Mouse (Mus musculus) heart, adult 2 months (tissue): ENCODE results near the gene Hps6. TPM values are rescaled to one million over a fixed set of nuclear protein-coding genes. Genes with fewer than 3 reads are reported as not detected.
"Not testable (repeated sequence)": the region's sequence is repeated elsewhere in the genome, so short reads cannot be mapped to it uniquely, and the experiment has no call there.

Experiments
- DNase-seq, 2 experiments: peaks; one replicate each; pipeline ENCODE4 v3.0.0; 2021
- H3K27ac ChIP-seq: fragments of 200-600 bp; 2 replicates; pipeline ENCODE4 v1.8.1; 2022
- H3K27me3 ChIP-seq: fragments of 200-500 bp; 2 replicates; pipeline ENCODE4 v1.6.1; 2012; ENCODE audit warnings: mild to moderate bottlenecking, low read length, inconsistent platforms, mixed read lengths; ENCODE audit not compliant: control insufficient read depth, insufficient read depth
- H3K36me3 ChIP-seq: fragments of 200-500 bp; 2 replicates; pipeline ENCODE4 v1.6.1; 2012; ENCODE audit warnings: low read length, inconsistent platforms; ENCODE audit not compliant: control insufficient read depth, insufficient read depth
- H3K4me1 ChIP-seq: fragments of 200-500 bp; 2 replicates; pipeline ENCODE4 v1.6.1; 2011; ENCODE audit warnings: low read length; ENCODE audit not compliant: control insufficient read depth, insufficient read depth
- H3K4me3 ChIP-seq: fragments of 200-600 bp; 2 replicates; pipeline ENCODE4 v1.8.1; 2022
- H3K79me2 ChIP-seq: fragments of 200-500 bp; replicated peaks from 2 replicates; pipeline ENCODE4 v1.6.1; 2012; ENCODE audit warnings: mild to moderate bottlenecking, inconsistent platforms, low read length, moderate library complexity, mixed read lengths; ENCODE audit not compliant: control insufficient read depth, insufficient read depth
- H3K9ac ChIP-seq: fragments of 200-500 bp; 2 replicates; pipeline ENCODE4 v1.6.1; 2012; ENCODE audit warnings: low read depth, mild to moderate bottlenecking, control low read depth, inconsistent platforms, low read length, mixed read lengths
- CTCF ChIP-seq: fragments of 200-600 bp; IDR thresholded peaks from 2 replicates; pipeline ENCODE4 v1.8.1; 2022; ENCODE audit warnings: antibody characterized with exemption, mild to moderate bottlenecking, moderate library complexity
- EP300 ChIP-seq: fragments of 200-500 bp; IDR thresholded peaks from 2 replicates; pipeline ENCODE4 v1.6.1; 2011; ENCODE audit warnings: low read depth, low read length, control low read depth; ENCODE audit not compliant: insufficient read depth
- POLR2A ChIP-seq: fragments of 200-500 bp; IDR thresholded peaks from 2 replicates; pipeline ENCODE4 v1.6.1; 2011; ENCODE audit warnings: mild to moderate bottlenecking, low read depth, low read length, control low read depth; ENCODE audit not compliant: insufficient read depth
- WGBS: fragments of 180-500 bp; shearing (Covaris S2); methylation state at CpG from one replicate; pipeline ENCODE4 v1.1.7; 2018; 5-methylcytosine and 5-hydroxymethylcytosine counted together
- intact Hi-C: fragments of 180-260 bp; cut with DNase I; formaldehyde crosslinking; loops from one replicate; pipeline ENCODE4 v1.15.1; 2025
- long read RNA-seq: library from polyadenylated mRNA; stranded (forward); transcript quantifications from one replicate; pipeline ENCODE4 v2.0.0, GENCODE M21; 2021
- polyA plus RNA-seq: library from polyadenylated mRNA; depleted of rRNA; stranded (reverse); fragments of >200 nt; gene quantifications from 2 replicates; pipeline ENCODE4 v1.2.3, GENCODE M21; 2012; rRNA removed
- total RNA-seq, 2 experiments: library from RNA; stranded (reverse); gene quantifications; 2 replicates each; pipeline ENCODE4 v1.2.3; 2021

Gene Hps6
- total RNA-seq = 1 to 10 TPM; 5.2 to 5.6 TPM
- polyA plus RNA-seq = 3.6 and 4.0 TPM in 2 replicates
- long read RNA-seq, transcript Hps6-201 (1 exons, 2,666 nt) = major isoform, 5 of 5 reads
- long read RNA-seq, partial matches to known transcripts = 0 of 5 reads
- long read RNA-seq, other reads (novel, unspliced or antisense) = 0 of 5 reads

GRCm38 (mm10) chr19:46003371-46004226 is at the start of gene Hps6:
Gene Hps6 (plus strand): TSS chr19:46003508.
- DNase-seq = peak; percentile 94 to 95
- Histone ChIP-seq H3K4me1 (peaks cover 6% of the 10 kb centered on the region), H3K9ac (peak within 1 kb of the TSS; percentile 93), H3K27ac (peak within 1 kb of the TSS; percentile 86), H3K4me3 (peak within 1 kb of the TSS; percentile 95), H3K27me3 (no peaks in the 10 kb centered on the region), H3K79me2 (no peaks in the 10 kb centered on the region), H3K36me3 (no peaks in the 10 kb centered on the region)
- intact Hi-C loops = loop anchor here (5.0 kb wide), 1 partner anchor 39 kb away; the partner anchor contains the start of gene Pprc1
- no peak; the same call in 1 of the 2 replicates for TF ChIP-seq CTCF
- TF ChIP-seq POLR2A = peak; percentile 88
- peak; percentile 77 for TF ChIP-seq EP300
- under 1% methylated on average over 70 of the region's 70 CpGs for whole genome bisulfite sequencing

GRCm38 (mm10) chr19:45956736-45957135 is 46.6 kb upstream of the Hps6 start:
- no peaks in the 10 kb centered on the region for H3K79me2 ChIP-seq
- DNase-seq = no peak
- H3K27ac ChIP-seq = no peak overlapping the region
- no peaks in the 10 kb centered on the region for H3K4me1 ChIP-seq
- no peaks in the 10 kb centered on the region for H3K27me3 ChIP-seq
- no peak overlapping the region for H3K4me3 ChIP-seq
- no peaks in the 10 kb centered on the region for H3K36me3 ChIP-seq
- WGBS = 87% methylated on average over 7 of the region's 7 CpGs
- TF ChIP-seq POLR2A = no peak
- no peak for TF ChIP-seq CTCF
- TF ChIP-seq EP300 = no peak
- H3K9ac ChIP-seq = no peak overlapping the region
- intact Hi-C loops = no loop called here

- no peak for DNase-seq
- Histone ChIP-seq H3K9ac (no peak overlapping the region), H3K27me3 (no peaks in the 10 kb centered on the region), H3K4me3 (no peak overlapping the region), H3K4me1 (no peaks in the 10 kb centered on the region), H3K79me2 (no peaks in the 10 kb centered on the region), H3K27ac (no peak overlapping the region), H3K36me3 (no peaks in the 10 kb centered on the region)
- 63% methylated on average over 5 of the region's 5 CpGs for WGBS
- TF ChIP-seq POLR2A (no peak), CTCF (no peak), EP300 (no peak)
- intact Hi-C loops = no loop called here
These were observed 42.5 kb upstream of the Hps6 start for GRCm38 (mm10) chr19:45960770-45961169.

GRCm38 (mm10) chr19:45984379-45984778 is 18.9 kb upstream of the Hps6 start:
- intact Hi-C loops = no loop called here
- H3K4me3 ChIP-seq = no peak overlapping the region
- H3K27me3 ChIP-seq = no peaks in the 10 kb centered on the region
- no peak overlapping the region for H3K9ac ChIP-seq
- no peaks in the 10 kb centered on the region; the same call in 1 of the 2 replicates for H3K4me1 ChIP-seq
- no peaks in the 10 kb centered on the region for H3K36me3 ChIP-seq
- H3K27ac ChIP-seq = no peak overlapping the region
- no peak for DNase-seq
- peaks cover 2% of the 10 kb centered on the region; the same call in 1 of the 2 replicates for H3K79me2 ChIP-seq
- TF ChIP-seq CTCF = no peak
- no peak for TF ChIP-seq EP300
- TF ChIP-seq POLR2A = no peak

- no peak for DNase-seq
- no peak overlapping the region for H3K9ac ChIP-seq
- H3K4me3 ChIP-seq = no peak overlapping the region
- H3K27ac ChIP-seq = no peak overlapping the region
- no peaks in the 10 kb centered on the region for H3K27me3 ChIP-seq
- H3K4me1 ChIP-seq = no peaks in the 10 kb centered on the region; the same call in 1 of the 2 replicates
- intact Hi-C loops = no loop called here
- H3K36me3 ChIP-seq = no peaks in the 10 kb centered on the region
- whole genome bisulfite sequencing = 81% methylated on average over 3 of the region's 3 CpGs
- peaks cover 5% of the 10 kb centered on the region for H3K79me2 ChIP-seq
- TF ChIP-seq EP300 = no peak
These were observed 15.1 kb upstream of the Hps6 start for GRCm38 (mm10) chr19:45988238-45988637.

- H3K9ac ChIP-seq = no peak overlapping the region
- H3K27ac ChIP-seq = no peak overlapping the region
- H3K4me1 ChIP-seq = no peaks in the 10 kb centered on the region
- no peaks in the 10 kb centered on the region for H3K36me3 ChIP-seq
- no peak overlapping the region for H3K4me3 ChIP-seq
- TF ChIP-seq POLR2A (no peak), EP300 (no peak), CTCF (no peak)
- DNase-seq = no peak
- H3K27me3 ChIP-seq = no peaks in the 10 kb centered on the region
- intact Hi-C loops = no loop called here
- H3K79me2 ChIP-seq = peaks cover 4% of the 10 kb centered on the region
- 92% methylated on average over 3 of the region's 3 CpGs for WGBS
These were observed 12.1 kb upstream of the Hps6 start for GRCm38 (mm10) chr19:45991171-45991570.

GRCm38 (mm10) chr19:45993441-45993840 is 9.9 kb upstream of the Hps6 start:
- intact Hi-C loops = not testable (repeated sequence)

More at GRCm38 (mm10) chr19:45993441-45993840, 9.9 kb upstream of the Hps6 start:
- H3K79me2 ChIP-seq, H3K36me3 ChIP-seq, H3K9ac ChIP-seq, H3K4me1 ChIP-seq, H3K4me3 ChIP-seq, H3K27ac ChIP-seq, DNase-seq, H3K27me3 ChIP-seq: not testable (repeated sequence)
- WGBS = 87% methylated on average over 6 of the region's 6 CpGs
